Mouse (Mus musculus): ENCODE measurements around the gene Lrrc3b. TPM values are rescaled to one million over a fixed set of nuclear protein-coding genes. Genes with fewer than 3 reads are reported as not detected.

Lrrc3b gene
- polyA plus RNA-seq, 1 experiment from 2014 or later, result 20.9 TPM

DNA sequence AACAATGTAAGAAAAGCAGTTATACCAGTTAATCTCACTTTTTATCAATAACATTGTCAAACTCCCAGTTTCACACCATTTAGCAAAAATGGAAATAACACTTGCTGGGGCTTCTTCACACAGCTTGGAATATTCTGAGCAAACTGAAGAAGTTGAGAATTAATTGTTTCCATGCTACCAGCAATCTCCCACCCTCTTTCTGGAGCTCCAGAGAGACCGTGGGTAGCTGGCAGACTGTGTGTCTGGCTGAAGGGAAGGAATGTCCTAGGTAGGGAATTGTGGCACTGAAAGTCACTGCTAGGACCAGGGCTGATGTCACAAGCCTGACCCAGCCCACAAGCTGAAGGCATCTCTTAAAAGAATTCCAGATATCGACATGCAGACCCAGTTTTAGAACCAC is 53.3 kb downstream of the Lrrc3b start:
- WGBS, result 92% methylated on average over 2 of the region's 2 CpGs
- H3K9me3 ChIP-seq (ENCODE audit: control insufficient read depth, low read length), result no peaks in the 10 kb centered on the region
- DNase-seq (ENCODE audit: low spot score) (no peak), ATAC-seq (ENCODE audit: low FRiP score) (no peak)
- no peak overlapping the region for H3K4me3 ChIP-seq (replicated peaks; ENCODE audit: low read length)
- H3K4me2 ChIP-seq (replicated peaks), result no peak overlapping the region
- H3K9ac ChIP-seq, result no peak overlapping the region
- H3K27me3 ChIP-seq (ENCODE audit: control insufficient read depth, insufficient read depth, low read length), result no peaks in the 10 kb centered on the region
- no peak overlapping the region for H3K27ac ChIP-seq
- no peaks in the 10 kb centered on the region for H3K36me3 ChIP-seq (replicated peaks; ENCODE audit: control insufficient read depth, insufficient read depth)
- H3K4me1 ChIP-seq (replicated peaks; ENCODE audit: control insufficient read depth, insufficient read depth, low read length), result no peaks in the 10 kb centered on the region

DNA sequence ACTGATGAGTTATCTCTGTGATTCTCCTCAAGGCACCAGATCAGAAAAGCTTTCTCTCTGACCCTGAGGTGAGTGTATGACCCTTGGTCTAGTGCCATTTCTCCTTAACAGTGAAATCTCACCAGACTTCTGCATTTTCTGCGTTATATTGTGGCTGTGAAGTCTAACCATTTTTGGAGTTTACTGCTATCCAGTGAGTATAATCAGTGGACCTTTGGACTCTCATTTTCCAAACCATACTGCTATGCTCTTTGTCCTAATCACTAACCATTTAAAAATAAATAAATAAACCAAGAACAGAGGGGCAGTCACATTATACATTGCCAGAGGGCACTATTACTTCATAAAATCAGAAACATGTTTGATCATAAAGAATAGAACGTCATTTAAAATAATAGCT is 53.8 kb downstream of the Lrrc3b start:
- Histone ChIP-seq H3K36me3 (replicated peaks; ENCODE audit: control insufficient read depth, insufficient read depth) (no peaks in the 10 kb centered on the region), H3K4me1 (replicated peaks; ENCODE audit: control insufficient read depth, insufficient read depth, low read length) (no peaks in the 10 kb centered on the region), H3K4me3 (replicated peaks; ENCODE audit: low read length) (no peak overlapping the region), H3K4me2 (replicated peaks) (no peak overlapping the region), H3K9me3 (ENCODE audit: control insufficient read depth, low read length) (no peaks in the 10 kb centered on the region), H3K9ac (no peak overlapping the region), H3K27ac (no peak overlapping the region), H3K27me3 (ENCODE audit: control insufficient read depth, insufficient read depth, low read length) (no peaks in the 10 kb centered on the region)
- ATAC-seq (ENCODE audit: low FRiP score), result no peak
- DNase-seq (ENCODE audit: low spot score), result no peak
- WGBS, result 77% methylated on average over 2 of the region's 2 CpGs

GRCm38 (mm10) chr14:15384532-15384931 is 54.3 kb downstream of the Lrrc3b start:
- no peaks in the 10 kb centered on the region for H3K36me3 ChIP-seq (replicated peaks; ENCODE audit: control insufficient read depth, insufficient read depth)
- no peak overlapping the region for H3K4me3 ChIP-seq (replicated peaks; ENCODE audit: low read length)
- no peaks in the 10 kb centered on the region for H3K4me1 ChIP-seq (replicated peaks; ENCODE audit: control insufficient read depth, insufficient read depth, low read length)
- H3K9ac ChIP-seq, result no peak overlapping the region
- H3K27ac ChIP-seq, result no peak overlapping the region
- H3K9me3 ChIP-seq (ENCODE audit: control insufficient read depth, low read length), result no peaks in the 10 kb centered on the region
- ATAC-seq (ENCODE audit: low FRiP score) (no peak), DNase-seq (ENCODE audit: low spot score) (no peak)
- H3K4me2 ChIP-seq (replicated peaks), result no peak overlapping the region
- H3K27me3 ChIP-seq (ENCODE audit: control insufficient read depth, insufficient read depth, low read length), result no peaks in the 10 kb centered on the region
- WGBS, result 66% methylated on average over 5 of the region's 5 CpGs

DNA sequence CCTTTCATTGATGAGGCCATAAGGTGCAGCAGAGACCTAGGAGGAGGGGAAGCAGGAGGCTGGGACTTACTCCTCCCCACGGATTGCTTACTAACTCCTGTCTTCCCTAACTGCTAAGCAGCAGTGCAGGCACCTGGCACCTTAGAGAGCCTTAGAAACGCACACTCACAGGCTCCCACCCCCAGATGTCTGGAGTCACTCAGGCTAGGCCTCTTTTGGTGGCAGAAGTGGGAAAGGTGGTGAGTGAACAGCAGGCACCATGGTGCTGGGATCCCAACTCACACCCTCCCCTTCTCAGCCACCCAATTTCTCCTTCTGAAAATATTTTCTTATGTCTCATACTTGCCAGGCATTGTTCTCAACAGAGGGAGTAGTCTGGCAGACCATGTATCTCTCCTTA is 55.7 kb downstream of the Lrrc3b start:
- no peak overlapping the region for H3K4me3 ChIP-seq (replicated peaks; ENCODE audit: low read length)
- no peaks in the 10 kb centered on the region for H3K27me3 ChIP-seq (ENCODE audit: control insufficient read depth, insufficient read depth, low read length)
- no peak overlapping the region for H3K9ac ChIP-seq
- DNase-seq (ENCODE audit: low spot score) (no peak), ATAC-seq (ENCODE audit: low FRiP score) (no peak)
- no peak overlapping the region for H3K4me2 ChIP-seq (replicated peaks)
- no peaks in the 10 kb centered on the region for H3K4me1 ChIP-seq (replicated peaks; ENCODE audit: control insufficient read depth, insufficient read depth, low read length)
- H3K36me3 ChIP-seq (replicated peaks; ENCODE audit: control insufficient read depth, insufficient read depth), result no peaks in the 10 kb centered on the region
- no peaks in the 10 kb centered on the region for H3K9me3 ChIP-seq (ENCODE audit: control insufficient read depth, low read length)
- H3K27ac ChIP-seq, result no peak overlapping the region
- WGBS, result 54% methylated on average over 2 of the region's 2 CpGs

- Histone ChIP-seq H3K9ac (no peak overlapping the region), H3K4me3 (replicated peaks; ENCODE audit: low read length) (no peak overlapping the region), H3K4me1 (replicated peaks; ENCODE audit: control insufficient read depth, insufficient read depth, low read length) (no peaks in the 10 kb centered on the region), H3K27me3 (ENCODE audit: control insufficient read depth, insufficient read depth, low read length) (no peaks in the 10 kb centered on the region), H3K27ac (no peak overlapping the region), H3K36me3 (replicated peaks; ENCODE audit: control insufficient read depth, insufficient read depth) (no peaks in the 10 kb centered on the region), H3K9me3 (ENCODE audit: control insufficient read depth, low read length) (no peaks in the 10 kb centered on the region), H3K4me2 (replicated peaks) (no peak overlapping the region)
- WGBS, result 87% methylated on average over 2 of the region's 2 CpGs
- no peak for ATAC-seq (ENCODE audit: low FRiP score)
- no peak for DNase-seq (ENCODE audit: low spot score)
These were observed 61.4 kb downstream of the Lrrc3b start for GRCm38 (mm10) chr14:15377368-15377767.

GRCm38 (mm10) chr14:15376786-15377185 is 62.0 kb downstream of the Lrrc3b start:
- no peak for ATAC-seq (ENCODE audit: low FRiP score)

DNA sequence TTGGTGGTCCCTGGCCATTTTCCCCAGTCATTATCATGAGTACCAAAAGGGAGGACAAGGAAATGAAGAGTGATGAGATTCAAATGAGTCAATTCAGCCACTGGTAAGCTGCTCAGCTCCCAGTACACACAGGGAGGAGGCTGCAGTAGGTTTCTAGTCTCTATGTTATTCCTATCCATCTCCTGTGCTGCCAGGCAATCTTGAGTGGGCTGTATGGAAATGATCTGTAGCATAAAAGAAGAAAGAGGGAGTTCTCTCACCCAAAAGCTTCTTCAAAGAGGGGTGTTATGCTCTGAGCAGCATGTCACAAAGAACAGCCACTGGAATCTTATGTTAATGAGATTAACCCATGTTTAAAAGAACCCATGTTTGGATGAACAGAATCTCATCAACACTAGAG is 64.5 kb downstream of the Lrrc3b start:
- no peak overlapping the region for H3K27ac ChIP-seq
- H3K4me1 ChIP-seq (replicated peaks; ENCODE audit: control insufficient read depth, insufficient read depth, low read length), result no peaks in the 10 kb centered on the region
- no peak for ATAC-seq (ENCODE audit: low FRiP score)
- DNase-seq (ENCODE audit: low spot score), result no peak
- H3K9ac ChIP-seq, result no peak overlapping the region
- H3K9me3 ChIP-seq (ENCODE audit: control insufficient read depth, low read length), result no peaks in the 10 kb centered on the region
- H3K4me2 ChIP-seq (replicated peaks), result no peak overlapping the region
- H3K36me3 ChIP-seq (replicated peaks; ENCODE audit: control insufficient read depth, insufficient read depth), result no peaks in the 10 kb centered on the region
- no peaks in the 10 kb centered on the region for H3K27me3 ChIP-seq (ENCODE audit: control insufficient read depth, insufficient read depth, low read length)
- H3K4me3 ChIP-seq (replicated peaks; ENCODE audit: low read length), result no peak overlapping the region

More at GRCm38 (mm10) chr14:15376786-15377185, 62.0 kb downstream of the Lrrc3b start:
- Histone ChIP-seq H3K36me3 (replicated peaks; ENCODE audit: control insufficient read depth, insufficient read depth) (no peaks in the 10 kb centered on the region), H3K27me3 (ENCODE audit: control insufficient read depth, insufficient read depth, low read length) (no peaks in the 10 kb centered on the region), H3K9me3 (ENCODE audit: control insufficient read depth, low read length) (no peaks in the 10 kb centered on the region), H3K4me1 (replicated peaks; ENCODE audit: control insufficient read depth, insufficient read depth, low read length) (no peaks in the 10 kb centered on the region), H3K4me2 (replicated peaks) (no peak overlapping the region), H3K9ac (no peak overlapping the region), H3K4me3 (replicated peaks; ENCODE audit: low read length) (no peak overlapping the region), H3K27ac (no peak overlapping the region)
- DNase-seq (ENCODE audit: low spot score), result no peak
- WGBS, result 93% methylated on average over 1 of the region's 1 CpGs

DNA sequence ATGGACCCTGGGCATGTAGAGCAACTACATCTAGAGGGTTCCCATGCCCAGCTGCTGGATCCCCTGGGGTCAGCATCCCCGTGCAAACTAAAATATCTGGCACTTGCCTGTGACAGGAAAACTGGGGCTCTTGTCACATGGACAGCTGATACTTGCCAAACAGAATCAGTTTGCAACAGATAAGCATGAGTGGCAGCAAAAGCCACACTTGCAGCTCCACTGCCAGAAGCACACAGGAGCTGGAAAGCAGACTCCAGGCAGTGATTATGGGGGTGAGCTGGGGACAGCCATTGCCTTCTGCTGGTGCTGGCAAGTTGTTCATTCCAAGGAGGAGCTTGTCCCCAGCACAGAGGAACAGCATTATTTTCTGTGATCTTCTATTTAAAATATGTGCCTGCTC is 65.8 kb downstream of the Lrrc3b start:
- no peak for DNase-seq (ENCODE audit: low spot score)
- 69% methylated on average over 1 of the region's 1 CpGs for WGBS

GRCm38 (mm10) chr14:15365045-15365444 is 73.7 kb downstream of the Lrrc3b start:
- Histone ChIP-seq H3K4me3 (replicated peaks; ENCODE audit: low read length) (no peak overlapping the region), H3K36me3 (replicated peaks; ENCODE audit: control insufficient read depth, insufficient read depth) (no peaks in the 10 kb centered on the region), H3K9me3 (ENCODE audit: control insufficient read depth, low read length) (no peaks in the 10 kb centered on the region), H3K4me1 (replicated peaks; ENCODE audit: control insufficient read depth, insufficient read depth, low read length) (no peaks in the 10 kb centered on the region), H3K9ac (no peak overlapping the region), H3K27ac (no peak overlapping the region), H3K4me2 (replicated peaks) (no peak overlapping the region), H3K27me3 (ENCODE audit: control insufficient read depth, insufficient read depth, low read length) (no peaks in the 10 kb centered on the region)
- ATAC-seq (ENCODE audit: low FRiP score) (no peak), DNase-seq (ENCODE audit: low spot score) (no peak)
- WGBS, result 94% methylated on average over 6 of the region's 6 CpGs

More for the DNA sequence above, 65.8 kb downstream of the Lrrc3b start:
- no peaks in the 10 kb centered on the region for H3K9me3 ChIP-seq (ENCODE audit: control insufficient read depth, low read length)
- no peak overlapping the region for H3K9ac ChIP-seq
- H3K36me3 ChIP-seq (replicated peaks; ENCODE audit: control insufficient read depth, insufficient read depth), result no peaks in the 10 kb centered on the region
- no peak overlapping the region for H3K27ac ChIP-seq
- H3K4me2 ChIP-seq (replicated peaks), result no peak overlapping the region
- no peak overlapping the region for H3K4me3 ChIP-seq (replicated peaks; ENCODE audit: low read length)
- H3K4me1 ChIP-seq (replicated peaks; ENCODE audit: control insufficient read depth, insufficient read depth, low read length), result no peaks in the 10 kb centered on the region
- H3K27me3 ChIP-seq (ENCODE audit: control insufficient read depth, insufficient read depth, low read length), result no peaks in the 10 kb centered on the region
- no peak for ATAC-seq (ENCODE audit: low FRiP score)

DNA sequence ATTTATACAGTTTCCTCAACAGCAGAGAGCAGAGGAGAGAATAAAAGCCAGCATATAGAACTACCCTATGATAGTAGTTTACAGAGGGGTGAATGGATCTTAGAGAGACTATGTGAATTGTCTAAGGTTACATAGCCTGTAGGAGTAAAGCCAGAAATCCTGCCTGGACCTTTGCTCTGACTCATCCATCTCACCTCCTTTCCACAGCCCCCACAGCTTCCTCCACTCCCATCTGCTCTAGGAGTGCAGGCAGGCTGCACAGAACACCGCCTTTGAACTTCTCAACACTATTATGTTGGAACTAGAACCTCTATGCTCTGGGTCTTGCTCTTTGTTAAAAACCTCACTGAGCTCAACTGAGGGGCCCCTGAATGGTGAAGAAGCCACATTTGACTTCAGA is 78.9 kb downstream of the Lrrc3b start:
- H3K4me2 ChIP-seq (replicated peaks), result no peak overlapping the region
- WGBS, result 85% methylated on average over 1 of the region's 1 CpGs
- no peak overlapping the region for H3K9ac ChIP-seq
- H3K27ac ChIP-seq, result no peak overlapping the region
- no peaks in the 10 kb centered on the region for H3K9me3 ChIP-seq (ENCODE audit: control insufficient read depth, low read length)
- H3K4me1 ChIP-seq (replicated peaks; ENCODE audit: control insufficient read depth, insufficient read depth, low read length), result no peaks in the 10 kb centered on the region
- no peaks in the 10 kb centered on the region for H3K27me3 ChIP-seq (ENCODE audit: control insufficient read depth, insufficient read depth, low read length)
- ATAC-seq (ENCODE audit: low FRiP score), result no peak
- no peaks in the 10 kb centered on the region for H3K36me3 ChIP-seq (replicated peaks; ENCODE audit: control insufficient read depth, insufficient read depth)
- DNase-seq (ENCODE audit: low spot score), result no peak
- H3K4me3 ChIP-seq (replicated peaks; ENCODE audit: low read length), result no peak overlapping the region

All from hindbrain, embryonic 14.5 days (tissue).